Mouse (Mus musculus): Measurements from ENCODE around the gene Tmem205. TPM values are rescaled to one million over a fixed set of nuclear protein-coding genes. Genes with fewer than 3 reads are reported as not detected.
A peak's percentile ranks its signal among the peaks of the same experiment; 100 is the strongest.

Gene Tmem205
- polyA plus RNA-seq (2014; fragmentation: Nextera tagmentation; extraction: Ambion mirVana): 30.6 and 35.7 TPM in 2 replicates

- WGBS: 1% methylated on average over 28 of the region's 28 CpGs
- no peaks in the 10 kb centered on the region for H3K27me3 ChIP-seq (ENCODE audit: control insufficient read depth, insufficient read depth, low read length)
- no peaks in the 10 kb centered on the region for H3K36me3 ChIP-seq (ENCODE audit: control insufficient read depth, insufficient read depth, low read length)
- peak within 1 kb of the TSS; percentile 72 for H3K4me2 ChIP-seq
- H3K4me1 ChIP-seq (ENCODE audit: control insufficient read depth, insufficient read depth, low read length): peaks cover 11% of the 10 kb centered on the region
- peak within 1 kb of the TSS; percentile 71 for H3K9ac ChIP-seq (ENCODE audit: low read length)
- peak; percentile 98 for DNase-seq (ENCODE audit: low spot score, missing footprints)
- H3K4me3 ChIP-seq (ENCODE audit: low read depth, low read length): peak within 1 kb of the TSS; percentile 41
- no peak within 1 kb of the TSS for H3K27ac ChIP-seq (ENCODE audit: low read depth, low read length)
- no peaks in the 10 kb centered on the region for H3K9me3 ChIP-seq (ENCODE audit: control insufficient read depth, low read length)
- ATAC-seq (ENCODE audit: low FRiP score): peak; percentile 99
Measured at GRCm38 (mm10) chr9:21927208-21927753, at the start of gene Tmem205, which contains the start of gene Ccdc159. TSS of gene Tmem205 (minus strand) at chr9:21927556. TSS of gene Ccdc159 (plus strand) at chr9:21927471.

GRCm38 (mm10) chr9:21976626-21977175, 49.3 kb upstream of the Tmem205 start:
- 90% methylated on average over 10 of the region's 10 CpGs for WGBS
- H3K9ac ChIP-seq (ENCODE audit: low read length): no peak overlapping the region

GRCm38 (mm10) chr9:21969304-21969703, 41.9 kb upstream of the Tmem205 start:
- H3K4me2 ChIP-seq: no peak overlapping the region
- no peak overlapping the region for H3K4me3 ChIP-seq (ENCODE audit: low read depth, low read length)
- no peaks in the 10 kb centered on the region for H3K9me3 ChIP-seq (ENCODE audit: control insufficient read depth, low read length)
- H3K4me1 ChIP-seq (ENCODE audit: control insufficient read depth, insufficient read depth, low read length): no peaks in the 10 kb centered on the region
- no peak overlapping the region for H3K27ac ChIP-seq (ENCODE audit: low read depth, low read length)
- no peaks in the 10 kb centered on the region; the same call in 1 of the 2 replicates for H3K27me3 ChIP-seq (ENCODE audit: control insufficient read depth, insufficient read depth, low read length)
- no peak for ATAC-seq (ENCODE audit: low FRiP score)
- H3K9ac ChIP-seq (ENCODE audit: low read length): no peak overlapping the region
- no peaks in the 10 kb centered on the region for H3K36me3 ChIP-seq (ENCODE audit: control insufficient read depth, insufficient read depth, low read length)
- WGBS: 93% methylated on average over 4 of the region's 4 CpGs
- DNase-seq (ENCODE audit: low spot score, missing footprints): peak; percentile 35

More at GRCm38 (mm10) chr9:21976626-21977175, 49.3 kb upstream of the Tmem205 start:
- H3K27ac ChIP-seq (ENCODE audit: low read depth, low read length): no peak overlapping the region
- H3K9me3 ChIP-seq (ENCODE audit: control insufficient read depth, low read length): no peaks in the 10 kb centered on the region
- no peak for DNase-seq (ENCODE audit: low spot score, missing footprints)
- no peak overlapping the region for H3K4me2 ChIP-seq
- no peak for ATAC-seq (ENCODE audit: low FRiP score)
- no peaks in the 10 kb centered on the region for H3K36me3 ChIP-seq (ENCODE audit: control insufficient read depth, insufficient read depth, low read length)
- H3K27me3 ChIP-seq (ENCODE audit: control insufficient read depth, insufficient read depth, low read length): no peaks in the 10 kb centered on the region
- no peaks in the 10 kb centered on the region for H3K4me1 ChIP-seq (ENCODE audit: control insufficient read depth, insufficient read depth, low read length)
- no peak overlapping the region for H3K4me3 ChIP-seq (ENCODE audit: low read depth, low read length)

- Histone ChIP-seq H3K9ac (ENCODE audit: low read length) (no peak overlapping the region), H3K27ac (ENCODE audit: low read depth, low read length) (no peak overlapping the region), H3K4me3 (ENCODE audit: low read depth, low read length) (no peak overlapping the region), H3K9me3 (ENCODE audit: control insufficient read depth, low read length) (no peaks in the 10 kb centered on the region), H3K4me2 (no peak overlapping the region), H3K4me1 (ENCODE audit: control insufficient read depth, insufficient read depth, low read length) (no peaks in the 10 kb centered on the region), H3K36me3 (ENCODE audit: control insufficient read depth, insufficient read depth, low read length) (no peaks in the 10 kb centered on the region), H3K27me3 (ENCODE audit: control insufficient read depth, insufficient read depth, low read length) (peaks cover 4% of the 10 kb centered on the region; the same call in 1 of the 2 replicates)
- WGBS: 81% methylated on average over 6 of the region's 6 CpGs
- no peak for DNase-seq (ENCODE audit: low spot score, missing footprints)
- ATAC-seq (ENCODE audit: low FRiP score): no peak
Measured at GRCm38 (mm10) chr9:21968883-21969282, 41.5 kb upstream of the Tmem205 start.

- H3K4me1 ChIP-seq (ENCODE audit: control insufficient read depth, insufficient read depth, low read length): peaks cover 27% of the 10 kb centered on the region
- H3K9ac ChIP-seq (ENCODE audit: low read length): peak within 1 kb of the TSS; percentile 41
- WGBS: 13% methylated on average over 8 of the region's 8 CpGs
- peak within 1 kb of the TSS; percentile 60 for H3K4me2 ChIP-seq
- peak within 1 kb of the TSS; percentile 33 for H3K4me3 ChIP-seq (ENCODE audit: low read depth, low read length)
- H3K36me3 ChIP-seq (ENCODE audit: control insufficient read depth, insufficient read depth, low read length): no peaks in the 10 kb centered on the region
- H3K27ac ChIP-seq (ENCODE audit: low read depth, low read length): peak within 1 kb of the TSS; percentile 25; the same call in 1 of the 2 replicates
- peaks cover 45% of the 10 kb centered on the region for H3K27me3 ChIP-seq (ENCODE audit: control insufficient read depth, insufficient read depth, low read length)
- peak; percentile 90 for DNase-seq (ENCODE audit: low spot score, missing footprints)
- ATAC-seq (ENCODE audit: low FRiP score): peak; percentile 47
- H3K9me3 ChIP-seq (ENCODE audit: control insufficient read depth, low read length): no peaks in the 10 kb centered on the region
Measured at GRCm38 (mm10) chr9:21963417-21963816, 36.1 kb upstream of the Tmem205 start, which contains the start of gene Epor. TSS of gene Epor (minus strand) at chr9:21963506.

GRCm38 (mm10) chr9:21962416-21963059, 35.2 kb upstream of the Tmem205 start:
- no peak overlapping the region for H3K27ac ChIP-seq (ENCODE audit: low read depth, low read length)
- H3K4me1 ChIP-seq (ENCODE audit: control insufficient read depth, insufficient read depth, low read length): peaks cover 27% of the 10 kb centered on the region
- no peaks in the 10 kb centered on the region for H3K9me3 ChIP-seq (ENCODE audit: control insufficient read depth, low read length)
- H3K36me3 ChIP-seq (ENCODE audit: control insufficient read depth, insufficient read depth, low read length): no peaks in the 10 kb centered on the region
- DNase-seq (ENCODE audit: low spot score, missing footprints) (peak; percentile 95), ATAC-seq (ENCODE audit: low FRiP score) (peak; percentile 83)
- WGBS: 3% methylated on average over 34 of the region's 34 CpGs
- peak overlapping the region; percentile 60 for H3K4me2 ChIP-seq
- peak overlapping the region; percentile 41 for H3K9ac ChIP-seq (ENCODE audit: low read length)
- peak overlapping the region; percentile 33 for H3K4me3 ChIP-seq (ENCODE audit: low read depth, low read length)
- peaks cover 45% of the 10 kb centered on the region for H3K27me3 ChIP-seq (ENCODE audit: control insufficient read depth, insufficient read depth, low read length)

GRCm38 (mm10) chr9:21962010-21962409, 34.7 kb upstream of the Tmem205 start:
- H3K4me1 ChIP-seq (ENCODE audit: control insufficient read depth, insufficient read depth, low read length): peaks cover 27% of the 10 kb centered on the region
- H3K27ac ChIP-seq (ENCODE audit: low read depth, low read length): no peak overlapping the region
- DNase-seq (ENCODE audit: low spot score, missing footprints): no peak
- peak overlapping the region; percentile 41 for H3K9ac ChIP-seq (ENCODE audit: low read length)
- peak; percentile 43 for ATAC-seq (ENCODE audit: low FRiP score)
- 1% methylated on average over 15 of the region's 15 CpGs for WGBS
- no peaks in the 10 kb centered on the region for H3K36me3 ChIP-seq (ENCODE audit: control insufficient read depth, insufficient read depth, low read length)
- H3K4me2 ChIP-seq: peak overlapping the region; percentile 60
- no peaks in the 10 kb centered on the region for H3K9me3 ChIP-seq (ENCODE audit: control insufficient read depth, low read length)
- H3K4me3 ChIP-seq (ENCODE audit: low read depth, low read length): peak overlapping the region; percentile 33
- peaks cover 45% of the 10 kb centered on the region for H3K27me3 ChIP-seq (ENCODE audit: control insufficient read depth, insufficient read depth, low read length)

- Histone ChIP-seq H3K27me3 (ENCODE audit: control insufficient read depth, insufficient read depth, low read length) (peaks cover 45% of the 10 kb centered on the region), H3K27ac (ENCODE audit: low read depth, low read length) (no peak overlapping the region), H3K9ac (ENCODE audit: low read length) (no peak overlapping the region), H3K4me1 (ENCODE audit: control insufficient read depth, insufficient read depth, low read length) (peaks cover 28% of the 10 kb centered on the region), H3K4me3 (ENCODE audit: low read depth, low read length) (peak overlapping the region; percentile 33), H3K9me3 (ENCODE audit: control insufficient read depth, low read length) (no peaks in the 10 kb centered on the region), H3K4me2 (peak overlapping the region; percentile 60; the same call in 1 of the 2 replicates), H3K36me3 (ENCODE audit: control insufficient read depth, insufficient read depth, low read length) (no peaks in the 10 kb centered on the region)
- peak; percentile 91 for DNase-seq (ENCODE audit: low spot score, missing footprints)
- 2% methylated on average over 35 of the region's 35 CpGs for WGBS
- no peak for ATAC-seq (ENCODE audit: low FRiP score)
Measured at GRCm38 (mm10) chr9:21961366-21961980, 34.1 kb upstream of the Tmem205 start.
